Mouse (Mus musculus) stomach, embryonic 16.5 days (tissue): ENCODE measurements around the gene Dab2ip. TPM values are rescaled to one million over a fixed set of nuclear protein-coding genes. Genes with fewer than 3 reads are reported as not detected.

Experiments
- ATAC-seq: fragments of 200-750 bp; cut with Nextera tagmentation; 2 replicates; pipeline ENCODE4 v1.8.0; 2017; ENCODE audit warnings: moderate number of reproducible peaks, moderate TSS enrichment; ENCODE audit not compliant: insufficient read depth, low FRiP score
- H3K27ac ChIP-seq: fragments of 300-500 bp; sonication (generic); 2 replicates; pipeline ENCODE4 v1.5.1; 2014; ENCODE audit warnings: low read length
- H3K27me3 ChIP-seq: fragments of 300-500 bp; sonication (generic); 2 replicates; pipeline ENCODE4 v1.6.1; 2014; ENCODE audit warnings: low read length, control low read depth, mixed read lengths; ENCODE audit not compliant: control insufficient read depth, insufficient read depth
- H3K36me3 ChIP-seq: fragments of 300-500 bp; sonication (generic); 2 replicates; pipeline ENCODE4 v1.6.1; 2014; ENCODE audit warnings: low read length; ENCODE audit not compliant: control insufficient read depth, insufficient read depth
- H3K4me1 ChIP-seq: fragments of 300-500 bp; sonication (generic); 2 replicates; pipeline ENCODE4 v1.6.1; 2014; ENCODE audit warnings: low read length, control low read depth, mixed read lengths; ENCODE audit not compliant: control insufficient read depth, insufficient read depth
- H3K4me2 ChIP-seq: fragments of 300-500 bp; sonication (generic); 2 replicates; pipeline ENCODE4 v1.6.1; 2014; ENCODE audit warnings: low read depth, low read length, mixed read lengths
- H3K4me3 ChIP-seq: fragments of 300-500 bp; sonication (generic); replicated peaks from 2 replicates; pipeline ENCODE4 v1.5.1; 2014; ENCODE audit warnings: mild to moderate bottlenecking, low read length
- H3K9ac ChIP-seq: fragments of 300-500 bp; sonication (generic); 2 replicates; pipeline ENCODE4 v1.6.1; 2014; ENCODE audit warnings: low read length
- H3K9me3 ChIP-seq: fragments of 300-500 bp; sonication (generic); replicated peaks from 2 replicates; pipeline ENCODE4 v1.6.1; 2016; ENCODE audit warnings: low read length, control low read depth; ENCODE audit not compliant: control insufficient read depth
- WGBS: fragments of 180-500 bp; shearing (Covaris S2); extraction: QIAGEN DNeasy Blood & Tissue Kit; methylation state at CpG from one replicate; pipeline ENCODE4 v1.1.7; 2014; 5-methylcytosine and 5-hydroxymethylcytosine counted together
- polyA plus RNA-seq: library from polyadenylated mRNA; unstranded; fragments of >200 nt; fragmentation: Nextera tagmentation; extraction: Ambion mirVana; gene quantifications from 2 replicates; pipeline ENCODE4 v1.2.1, GENCODE M21; 2015

Dab2ip gene
- polyA plus RNA-seq, 1 experiment from 2014 or later: 31.2 TPM

DNA sequence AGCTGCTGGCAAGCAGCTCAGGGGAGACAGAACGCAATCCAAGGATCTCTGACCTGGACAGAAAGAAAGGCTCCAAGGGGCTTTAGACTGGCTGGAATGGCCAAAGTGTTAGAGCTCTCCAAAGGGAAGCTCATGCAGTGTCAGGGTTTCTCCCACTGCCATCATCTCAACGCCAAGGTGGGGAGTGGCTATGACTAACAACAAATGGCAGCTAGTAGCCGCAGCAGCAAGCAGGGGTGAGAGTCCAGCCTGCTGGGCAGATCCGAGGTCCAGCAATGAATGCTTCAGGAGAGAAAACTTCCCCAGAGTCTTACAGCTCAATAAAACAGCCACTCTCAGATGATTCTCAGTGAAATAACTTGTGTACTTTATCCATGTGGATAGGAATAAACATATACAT is 8.9 kb upstream of the Dab2ip start:
- peak overlapping the region; percentile 33; the same call in 1 of the 2 replicates for H3K9ac ChIP-seq
- H3K4me1 ChIP-seq: peaks cover 8% of the 10 kb centered on the region
- H3K4me3 ChIP-seq: no peak overlapping the region
- no peaks in the 10 kb centered on the region; the same call in 1 of the 2 replicates for H3K27me3 ChIP-seq
- 36% methylated on average over 4 of the region's 4 CpGs for WGBS
- no peak for ATAC-seq
- no peak overlapping the region for H3K4me2 ChIP-seq
- peak overlapping the region; percentile 26; the same call in 1 of the 2 replicates for H3K27ac ChIP-seq
- no peaks in the 10 kb centered on the region for H3K9me3 ChIP-seq
- no peaks in the 10 kb centered on the region for H3K36me3 ChIP-seq

DNA sequence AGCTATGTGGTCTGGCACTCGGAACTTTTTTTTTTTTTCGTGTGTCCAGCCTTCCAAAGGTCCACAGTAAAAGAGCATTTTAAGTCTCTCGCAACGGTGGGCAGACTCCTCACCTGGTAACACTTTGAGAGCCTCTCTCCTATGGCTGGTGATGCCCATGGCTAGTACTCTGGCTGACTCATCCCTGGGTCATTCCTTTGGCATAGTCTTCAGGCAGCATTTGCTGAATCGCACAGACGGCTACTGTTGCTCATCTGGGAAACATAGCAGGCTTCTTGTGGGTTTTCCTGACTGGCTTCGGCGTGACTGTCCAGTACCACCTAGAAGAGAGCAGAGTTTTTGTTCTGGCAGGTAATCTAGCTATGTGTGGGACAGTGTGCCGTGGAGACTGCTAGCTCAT is 8.0 kb upstream of the Dab2ip start:
- Histone ChIP-seq H3K27ac (no peak overlapping the region), H3K4me2 (no peak overlapping the region), H3K9ac (no peak overlapping the region), H3K4me3 (no peak overlapping the region), H3K27me3 (no peaks in the 10 kb centered on the region; the same call in 1 of the 2 replicates), H3K9me3 (no peaks in the 10 kb centered on the region), H3K36me3 (no peaks in the 10 kb centered on the region), H3K4me1 (peaks cover 3% of the 10 kb centered on the region)
- ATAC-seq: no peak
- 80% methylated on average over 9 of the region's 9 CpGs for WGBS

DNA sequence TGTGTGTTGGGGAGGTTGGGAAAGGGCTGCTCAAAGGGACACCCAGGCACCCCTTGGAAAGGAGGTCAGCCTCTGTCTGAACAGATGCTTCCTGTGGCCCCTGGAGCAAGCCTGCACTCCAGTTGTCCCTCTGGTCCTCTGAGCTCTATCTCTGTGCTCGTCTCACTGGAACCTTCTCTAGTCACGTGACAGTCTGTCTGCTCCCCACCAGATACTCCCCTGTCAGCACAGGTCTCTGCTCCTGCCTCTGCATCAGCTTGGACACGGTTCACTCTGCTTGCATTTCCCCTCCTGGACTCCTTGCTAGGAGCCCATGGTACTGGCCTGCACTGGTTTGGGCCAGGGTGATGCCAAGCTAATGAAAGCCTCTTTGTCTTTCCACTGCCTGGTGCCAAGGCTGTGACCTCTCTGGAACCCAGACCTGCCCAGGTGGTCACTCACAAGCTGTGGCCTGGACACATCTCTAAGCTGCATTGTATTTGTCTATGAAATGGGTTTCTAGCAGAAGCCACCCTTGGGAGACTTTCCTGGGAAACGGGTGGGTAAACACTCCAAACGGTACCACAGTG is 1.1 kb upstream of the Dab2ip start:
- peak overlapping the region; percentile 43; the same call in 1 of the 2 replicates for H3K4me2 ChIP-seq
- WGBS: 75% methylated on average over 5 of the region's 5 CpGs
- H3K9ac ChIP-seq: no peak overlapping the region
- H3K27ac ChIP-seq: no peak overlapping the region
- no peaks in the 10 kb centered on the region for H3K36me3 ChIP-seq
- ATAC-seq: no peak
- H3K4me1 ChIP-seq: peaks cover 24% of the 10 kb centered on the region
- no peaks in the 10 kb centered on the region for H3K9me3 ChIP-seq
- H3K27me3 ChIP-seq: no peaks in the 10 kb centered on the region
- no peak overlapping the region for H3K4me3 ChIP-seq

DNA sequence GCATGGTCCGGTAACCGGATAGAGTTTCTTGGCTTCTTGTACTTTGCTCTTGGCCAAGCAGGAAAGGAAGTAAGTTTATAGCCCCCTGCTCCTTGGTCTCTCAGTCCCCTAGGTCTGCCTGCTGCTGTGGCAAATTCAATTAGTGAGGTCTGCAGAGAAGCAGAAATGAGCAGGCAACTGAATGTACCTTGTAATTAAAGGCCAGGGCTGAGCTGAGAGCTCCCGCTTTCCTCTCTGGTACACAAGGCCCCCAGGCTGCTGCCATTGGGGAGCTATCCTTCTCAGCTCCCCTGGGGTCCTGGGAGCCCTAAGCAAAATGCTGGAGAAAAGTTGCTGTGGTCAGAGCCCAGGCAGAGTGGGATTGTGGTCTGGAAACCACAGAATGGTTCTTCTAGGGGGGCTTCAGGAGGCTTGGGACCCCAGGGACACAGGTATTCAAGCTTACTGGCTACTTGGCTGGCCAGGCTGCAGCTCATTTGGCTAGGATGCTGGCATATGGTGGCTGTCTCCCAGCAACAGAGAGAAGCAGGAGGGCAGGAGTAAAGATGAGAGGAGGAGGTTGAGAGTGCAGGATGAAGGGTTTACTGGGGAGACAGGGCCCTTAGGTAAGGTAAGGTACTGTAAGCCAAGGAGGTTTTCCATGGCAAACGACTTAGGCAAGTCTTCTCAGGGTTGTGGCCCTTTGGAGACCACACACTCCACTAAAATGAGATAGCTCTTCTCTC is 922 bp downstream of the Dab2ip start:
- H3K27me3 ChIP-seq: no peaks in the 10 kb centered on the region
- peak overlapping the region; percentile 35 for H3K4me3 ChIP-seq
- peak overlapping the region; percentile 59 for H3K9ac ChIP-seq
- peak overlapping the region; percentile 80 for H3K27ac ChIP-seq
- H3K4me2 ChIP-seq: peak overlapping the region; percentile 43
- H3K4me1 ChIP-seq: peaks cover 24% of the 10 kb centered on the region
- no peaks in the 10 kb centered on the region for H3K9me3 ChIP-seq
- no peaks in the 10 kb centered on the region for H3K36me3 ChIP-seq
- no peak for ATAC-seq
- 66% methylated on average over 4 of the region's 4 CpGs for WGBS

DNA sequence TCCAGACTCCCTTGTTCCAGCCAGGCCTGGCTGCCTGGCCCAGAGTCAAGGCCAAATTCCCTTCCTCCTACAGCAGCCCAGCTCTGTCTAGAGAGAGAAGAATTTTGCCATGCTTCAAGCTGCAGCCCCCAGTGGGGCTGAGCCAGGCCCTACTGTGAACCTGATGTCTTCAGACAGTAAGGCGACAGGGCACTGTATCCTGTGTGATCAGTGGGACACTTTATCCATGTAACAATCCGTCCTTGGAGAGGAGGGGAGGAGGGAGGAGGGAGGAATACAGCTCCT is 1.4 kb downstream of the Dab2ip start:
- peak overlapping the region; percentile 43 for H3K4me2 ChIP-seq
- H3K4me1 ChIP-seq: peaks cover 24% of the 10 kb centered on the region
- H3K27me3 ChIP-seq: no peaks in the 10 kb centered on the region
- WGBS: 45% methylated on average over 2 of the region's 2 CpGs
- ATAC-seq: peak; percentile 30; the same call in 1 of the 2 replicates
- peak overlapping the region; percentile 80 for H3K27ac ChIP-seq
- H3K4me3 ChIP-seq: 0 out of 2 replicates have a peak overlapping the region, but pooled peaks have one; percentile 15
- H3K9me3 ChIP-seq: no peaks in the 10 kb centered on the region
- H3K9ac ChIP-seq: peak overlapping the region; percentile 59; the same call in 1 of the 2 replicates
- no peaks in the 10 kb centered on the region for H3K36me3 ChIP-seq

DNA sequence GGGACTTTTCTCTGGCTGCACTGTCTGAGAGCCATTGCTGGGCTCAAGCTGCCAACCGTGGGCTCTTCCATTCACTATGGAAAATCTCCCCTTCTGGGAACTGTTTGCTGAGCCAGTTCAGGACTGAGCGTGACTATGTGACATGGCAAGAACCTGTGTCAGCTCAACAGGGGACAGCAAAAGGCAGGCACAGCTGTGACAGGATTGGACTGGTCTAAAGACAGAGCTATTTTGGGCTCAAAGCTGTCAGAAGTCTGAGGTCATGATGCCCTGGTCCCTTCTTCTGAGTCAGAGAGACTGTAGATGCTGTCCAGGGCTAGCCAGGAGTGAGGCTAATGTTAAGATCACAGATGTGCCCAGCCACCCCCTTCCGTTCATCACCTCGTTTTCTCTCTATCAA is 5.7 kb downstream of the Dab2ip start:
- ATAC-seq: no peak
- Histone ChIP-seq H3K36me3 (no peaks in the 10 kb centered on the region), H3K4me2 (no peak overlapping the region), H3K4me3 (no peak overlapping the region), H3K27ac (no peak overlapping the region), H3K27me3 (no peaks in the 10 kb centered on the region), H3K9ac (no peak overlapping the region), H3K4me1 (peaks cover 14% of the 10 kb centered on the region), H3K9me3 (no peaks in the 10 kb centered on the region)
- 82% methylated on average over 4 of the region's 4 CpGs for WGBS

DNA sequence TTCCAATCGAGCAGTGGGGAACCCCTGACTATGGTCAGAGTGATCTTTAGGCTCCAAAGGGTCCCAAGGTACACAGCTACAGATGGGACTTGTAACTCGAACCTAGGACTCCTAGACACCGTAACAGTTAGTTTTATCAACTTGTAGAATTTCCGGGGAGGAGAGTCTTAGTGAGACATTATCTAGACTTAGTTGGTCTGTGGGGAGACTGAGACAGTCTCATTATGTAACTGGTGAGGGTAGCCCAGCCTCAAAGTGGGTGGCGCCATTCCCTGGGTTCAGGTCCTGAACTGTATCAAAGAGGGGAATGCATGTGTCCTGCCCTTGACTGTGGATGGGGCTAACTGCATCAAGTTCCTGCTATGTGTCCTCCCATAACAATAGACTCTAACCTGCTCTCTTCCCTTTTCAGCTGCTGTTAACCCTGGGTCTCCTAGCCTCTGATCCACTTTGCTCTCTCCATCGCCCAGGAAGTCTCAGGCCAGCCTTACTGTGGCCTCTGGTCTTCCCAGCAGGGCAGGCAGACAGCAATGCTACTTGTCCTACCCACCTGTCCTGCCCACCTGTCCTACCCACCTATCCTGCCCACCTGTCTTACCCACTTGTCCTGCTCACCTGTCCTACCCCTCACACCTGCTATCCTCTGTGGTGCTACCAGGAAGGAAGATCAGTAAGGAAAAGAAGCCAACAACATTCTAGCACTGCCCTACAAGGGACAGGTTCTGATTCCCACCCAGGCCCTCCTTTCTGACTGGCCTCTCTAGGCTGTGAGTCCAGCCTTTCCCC is 7.2 kb downstream of the Dab2ip start:
- Histone ChIP-seq H3K4me3 (no peak overlapping the region), H3K27me3 (no peaks in the 10 kb centered on the region), H3K27ac (no peak overlapping the region), H3K9me3 (no peaks in the 10 kb centered on the region), H3K9ac (no peak overlapping the region), H3K36me3 (no peaks in the 10 kb centered on the region), H3K4me1 (no peaks in the 10 kb centered on the region), H3K4me2 (no peak overlapping the region)
- no peak for ATAC-seq
- WGBS: 89% methylated on average over 6 of the region's 6 CpGs

DNA sequence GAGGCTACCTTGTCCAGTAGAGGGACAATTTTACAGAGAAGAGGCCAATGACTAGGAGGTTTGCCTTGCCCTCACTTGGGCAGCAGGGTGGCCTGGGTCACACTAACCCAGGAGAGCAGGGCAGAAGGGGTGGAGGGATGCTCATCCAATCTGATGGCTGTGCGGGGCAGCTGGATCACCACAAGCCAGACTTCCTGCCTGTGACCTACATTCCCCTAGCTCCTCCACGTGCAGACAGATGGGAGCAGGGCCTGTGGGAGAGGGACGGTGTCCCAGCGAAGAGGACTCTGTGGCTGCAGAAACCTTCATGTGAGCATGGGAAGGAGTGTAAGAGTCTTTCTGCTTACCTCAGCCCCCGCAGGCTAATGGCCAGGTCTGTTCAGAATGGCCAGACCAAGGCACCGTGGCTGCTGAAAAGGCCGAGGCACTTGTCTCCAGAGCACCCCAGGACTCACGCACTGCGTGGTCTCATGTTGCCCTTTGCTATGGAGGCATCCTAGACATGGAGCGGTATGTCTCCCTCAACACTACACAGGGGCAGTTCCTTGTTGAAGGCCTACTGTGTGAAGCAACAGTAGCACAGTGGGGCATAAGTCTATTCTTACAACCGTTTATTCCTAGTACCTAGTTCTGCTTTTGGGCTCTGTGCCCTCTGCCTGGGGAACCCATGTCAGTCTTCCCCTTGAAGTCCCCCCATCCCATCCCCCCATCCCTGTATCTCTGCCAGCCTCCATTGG is 9.1 kb downstream of the Dab2ip start:
- WGBS: 80% methylated on average over 11 of the region's 11 CpGs
- no peak for ATAC-seq

More for the DNA sequence above, 9.1 kb downstream of the Dab2ip start:
- Histone ChIP-seq H3K9ac (no peak overlapping the region), H3K4me1 (no peaks in the 10 kb centered on the region), H3K9me3 (no peaks in the 10 kb centered on the region), H3K4me3 (no peak overlapping the region), H3K27me3 (no peaks in the 10 kb centered on the region), H3K4me2 (no peak overlapping the region), H3K36me3 (no peaks in the 10 kb centered on the region), H3K27ac (no peak overlapping the region; the same call in 1 of the 2 replicates)
